Mouse (Mus musculus) right cerebral cortex, postnatal 36 days (tissue): Measurements from ENCODE around the gene Kdf1.

Experiments
- DNase-seq, 2 experiments: peaks; one replicate each; pipeline ENCODE4 v3.0.0; 2022; ENCODE audit warnings: low spot score in 2 of 2, mixed read lengths in 1 of 2

Gene Kdf1

DNA sequence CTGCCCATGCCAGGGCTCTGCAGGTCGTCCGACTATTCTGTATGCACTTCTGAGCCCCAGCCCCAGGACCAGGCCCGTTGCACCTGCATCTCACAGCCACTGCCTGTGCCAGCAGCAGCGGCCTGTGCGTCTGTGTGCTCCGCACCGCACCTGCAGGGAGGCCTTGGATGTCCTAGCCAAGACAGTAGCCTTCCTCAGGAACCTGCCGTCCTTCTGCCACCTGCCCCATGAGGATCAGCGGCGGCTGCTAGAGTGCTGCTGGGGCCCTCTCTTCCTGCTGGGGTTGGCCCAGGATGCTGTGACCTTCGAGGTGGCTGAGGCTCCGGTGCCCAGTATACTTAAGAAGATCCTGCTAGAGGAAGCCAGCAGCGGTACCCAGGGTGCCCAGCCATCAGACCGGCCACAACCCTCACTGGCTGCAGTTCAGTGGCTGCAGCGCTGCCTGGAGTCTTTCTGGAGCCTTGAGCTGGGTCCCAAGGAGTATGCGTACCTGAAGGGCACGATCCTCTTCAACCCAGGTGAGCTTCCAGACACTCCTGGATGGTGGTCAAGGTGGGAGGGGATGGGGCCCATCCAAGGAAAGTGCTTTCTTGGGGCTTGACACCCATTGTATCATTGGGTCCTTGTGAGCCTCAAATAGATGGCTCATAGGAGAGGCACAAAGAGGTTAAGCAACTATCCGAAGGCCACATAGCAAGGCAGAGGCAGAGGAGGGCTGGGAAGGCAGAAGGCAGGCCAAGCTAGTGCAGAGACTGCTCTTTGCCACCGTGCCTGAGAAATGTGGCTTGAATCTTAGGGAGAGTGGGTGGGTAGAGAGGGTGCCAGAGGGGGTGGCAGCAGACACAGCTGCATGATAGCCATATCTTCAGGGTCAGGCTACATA is 34.9 kb downstream of the Kdf1 start:
- DNase-seq = no peak

DNA sequence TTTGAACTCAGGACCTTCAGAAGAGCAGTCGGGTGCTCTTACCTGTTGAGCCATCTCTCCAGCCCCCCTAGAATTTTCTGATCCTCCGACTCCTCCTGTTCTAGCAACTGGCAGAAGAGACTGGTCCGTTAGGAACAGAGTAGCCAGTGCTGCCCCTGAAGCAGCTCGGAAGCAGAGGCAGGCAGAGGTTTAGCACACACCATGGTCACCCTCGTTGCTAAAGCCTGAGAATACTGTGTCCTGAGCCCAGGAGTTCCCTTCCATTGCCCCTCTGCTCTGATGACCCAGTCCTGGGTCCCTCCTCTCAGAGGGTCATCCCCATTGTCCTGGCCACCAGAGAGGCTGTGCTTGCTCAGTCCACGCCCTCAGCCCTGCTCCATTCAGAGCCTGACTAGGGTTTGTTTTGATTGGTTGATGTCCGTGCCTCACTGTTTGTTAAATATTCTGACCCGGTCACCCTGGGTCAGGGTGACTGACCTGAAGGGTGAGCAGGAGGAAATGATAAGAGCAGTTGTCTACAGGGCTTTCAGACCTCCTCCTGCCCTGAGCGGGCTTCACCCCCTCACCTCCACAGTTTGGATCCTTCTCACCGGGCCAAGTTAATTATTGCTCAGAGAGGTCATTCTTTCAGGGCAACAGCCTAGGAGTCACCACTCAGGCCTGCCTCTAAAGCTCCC is 38.4 kb downstream of the Kdf1 start:
- DNase-seq = no peak

DNA sequence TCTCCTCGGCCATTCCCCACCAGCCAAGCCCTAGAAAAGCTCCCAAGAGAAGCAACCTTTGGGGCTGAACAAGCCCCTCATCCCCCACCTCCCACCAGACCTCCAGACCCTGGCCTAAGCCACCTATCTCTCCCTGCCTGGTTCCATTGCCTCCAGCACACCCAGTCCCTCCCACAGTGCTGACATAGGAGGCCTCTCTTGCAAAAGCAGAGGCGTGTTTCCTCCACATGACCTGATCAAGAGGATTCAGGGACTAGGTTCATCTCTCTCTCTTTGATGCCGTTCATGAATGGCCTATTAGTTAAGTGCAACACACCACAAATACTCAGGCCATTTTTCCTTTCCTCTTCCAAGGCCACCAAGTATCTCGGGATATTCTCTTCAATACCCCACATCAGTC is 41.1 kb downstream of the Kdf1 start:
- no peak for DNase-seq

DNA sequence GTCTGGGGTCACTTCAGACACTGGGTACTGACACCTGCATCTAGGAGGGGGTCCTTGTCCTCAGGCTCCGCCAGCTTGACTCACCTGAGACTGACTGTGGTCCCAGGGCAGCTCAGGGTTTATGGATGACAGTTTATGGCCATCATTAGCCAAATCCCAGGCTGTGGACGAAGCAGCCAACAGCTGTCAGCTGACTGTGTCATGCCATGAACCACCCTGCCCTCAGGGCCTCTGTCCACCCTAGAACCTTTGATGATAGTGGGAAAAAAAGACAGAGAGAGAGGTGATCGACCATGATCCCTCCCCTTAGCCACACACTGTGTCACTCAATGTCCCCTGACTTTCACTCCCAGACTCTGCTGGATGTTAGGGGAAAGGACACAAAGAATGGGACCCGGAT is 42.9 kb downstream of the Kdf1 start:
- DNase-seq = no peak

DNA sequence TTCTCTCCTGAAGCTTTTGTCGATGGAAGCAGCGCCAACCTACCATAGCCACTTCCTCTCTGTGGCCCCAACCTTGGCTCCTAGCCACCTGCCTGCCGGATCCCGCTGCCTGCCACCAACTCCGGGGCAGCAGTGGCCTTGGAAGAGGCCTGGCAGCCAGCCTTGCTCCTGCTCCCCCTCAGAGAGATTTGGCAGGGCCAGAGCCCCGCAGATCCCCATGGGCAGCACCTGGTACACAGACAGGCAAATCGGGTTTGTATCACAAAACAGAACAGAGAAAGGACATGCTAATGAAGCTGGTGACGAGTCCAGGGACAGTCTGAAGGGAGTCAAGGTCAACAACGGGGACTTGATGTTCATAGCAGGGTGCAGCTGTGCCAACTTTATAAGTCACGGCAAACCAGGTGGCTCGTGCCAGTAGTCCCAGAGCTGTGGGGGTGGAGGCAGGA is 44.4 kb downstream of the Kdf1 start:
- DNase-seq = no peak

DNA sequence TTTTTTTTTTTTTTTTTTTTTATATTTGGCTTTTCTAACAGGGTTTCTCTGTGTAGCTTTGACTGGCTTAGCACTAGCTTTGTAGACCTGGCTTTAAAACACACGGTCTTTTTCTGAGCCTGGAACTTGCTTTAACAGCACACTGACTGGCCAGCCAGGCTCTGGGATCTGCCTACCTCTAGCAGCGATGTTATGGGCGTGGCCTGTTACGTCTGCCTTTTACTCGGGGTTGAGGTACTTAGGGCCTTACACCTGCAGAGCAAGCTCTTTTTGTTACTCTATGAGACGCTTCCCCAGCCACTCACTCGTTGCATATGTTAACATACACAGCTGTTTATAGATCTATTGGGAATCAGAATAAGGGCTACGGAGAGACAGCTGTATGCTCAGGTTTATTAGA is 48.5 kb downstream of the Kdf1 start:
- no peak for DNase-seq

DNA sequence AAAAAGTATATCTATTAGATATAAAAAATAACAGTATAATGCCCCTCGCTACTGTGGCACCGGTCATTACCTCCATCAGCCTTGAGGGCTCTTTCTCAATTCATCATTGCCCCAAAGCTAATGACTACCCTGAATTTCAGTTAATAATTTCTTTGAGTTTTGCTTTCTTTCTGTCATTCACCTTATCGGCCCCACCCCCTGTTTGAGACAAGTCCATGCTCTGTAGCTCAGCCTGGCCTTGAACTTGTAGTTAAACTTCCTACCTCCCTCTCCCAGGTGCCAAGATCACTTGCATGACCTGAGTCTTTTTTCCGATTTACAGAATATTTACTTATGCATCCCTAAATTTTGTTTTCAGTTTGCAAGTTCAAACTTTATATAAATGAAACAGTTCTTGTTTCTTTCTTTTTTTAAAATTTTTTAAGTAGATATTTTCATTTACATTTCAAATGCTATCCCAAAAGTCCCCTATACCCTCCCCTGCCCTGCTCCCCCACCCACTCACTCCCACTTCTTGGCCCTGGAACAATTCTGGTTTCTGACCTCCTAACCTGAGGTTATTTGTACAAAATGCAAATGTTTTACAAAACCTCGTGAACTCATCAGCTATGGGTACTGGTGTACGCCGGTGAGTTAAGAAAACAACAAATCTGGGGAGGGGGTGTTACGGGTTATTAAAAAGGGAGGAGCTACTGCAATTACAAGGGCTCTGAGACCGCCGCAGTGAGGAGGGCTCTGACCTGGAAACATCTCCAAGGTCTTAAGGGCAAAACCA is 50.7 kb downstream of the Kdf1 start:
- DNase-seq = no peak

DNA sequence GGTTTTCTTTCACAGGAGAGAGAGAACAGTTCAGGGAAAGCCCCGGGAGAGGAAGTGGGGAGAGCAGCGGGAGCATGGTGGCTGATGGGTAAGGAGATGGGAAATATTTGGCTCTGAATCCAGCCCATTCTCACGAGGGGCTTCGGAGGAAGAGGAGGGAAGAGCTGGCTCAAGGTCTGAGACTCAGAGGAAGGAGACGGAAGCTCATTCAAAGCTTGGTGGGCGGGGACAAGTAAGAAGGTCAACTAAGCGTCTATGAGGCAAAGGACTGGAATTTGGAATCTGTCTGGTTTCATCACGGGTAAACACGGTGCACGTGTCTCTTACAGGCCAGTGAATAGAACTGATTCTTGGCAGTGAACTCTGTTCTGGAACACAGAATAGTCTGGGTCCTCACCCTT is 51.3 kb downstream of the Kdf1 start:
- no peak for DNase-seq

DNA sequence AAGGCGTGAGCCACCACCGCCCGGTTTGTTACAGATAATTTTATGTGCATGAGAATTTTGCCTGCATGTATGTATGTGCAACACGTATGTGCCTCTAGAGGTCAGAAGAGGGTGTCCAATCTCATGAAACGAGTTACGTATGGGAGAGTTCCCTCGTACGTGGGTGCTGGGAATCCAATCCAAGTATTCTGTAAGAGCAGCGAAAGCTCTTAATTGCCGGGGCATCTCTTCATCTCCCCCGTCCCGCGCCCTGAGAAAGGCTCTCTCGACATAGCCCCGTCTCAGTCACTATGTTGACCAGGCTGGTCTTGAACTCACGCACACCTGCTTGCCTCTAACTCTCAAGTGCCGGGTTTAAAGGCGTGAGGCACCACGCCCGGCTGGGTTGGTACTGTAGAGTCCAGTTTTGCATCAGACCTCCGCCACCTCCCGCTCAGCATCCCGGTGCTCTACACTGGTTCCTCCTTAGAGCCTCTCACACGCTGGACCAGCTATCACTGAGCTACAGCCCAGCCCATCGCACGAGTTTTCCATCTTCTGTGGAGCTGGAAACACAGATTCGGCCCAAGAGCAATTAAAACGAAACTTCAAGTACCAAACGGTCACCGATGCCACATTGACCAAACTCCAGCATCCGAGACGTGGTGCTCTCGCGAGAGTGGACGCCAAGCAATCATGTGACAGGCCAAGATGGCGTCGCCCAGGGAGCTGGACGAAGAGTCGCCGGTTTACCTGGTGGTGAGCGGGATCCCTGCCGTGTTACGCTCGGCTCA is 55.5 kb downstream of the Kdf1 start, which contains the start of gene Gpatch3:
Gene Gpatch3 (plus strand): TSS at position 676 of the 773 bp plus-strand sequence.
- peak; percentile 87 for DNase-seq

DNA sequence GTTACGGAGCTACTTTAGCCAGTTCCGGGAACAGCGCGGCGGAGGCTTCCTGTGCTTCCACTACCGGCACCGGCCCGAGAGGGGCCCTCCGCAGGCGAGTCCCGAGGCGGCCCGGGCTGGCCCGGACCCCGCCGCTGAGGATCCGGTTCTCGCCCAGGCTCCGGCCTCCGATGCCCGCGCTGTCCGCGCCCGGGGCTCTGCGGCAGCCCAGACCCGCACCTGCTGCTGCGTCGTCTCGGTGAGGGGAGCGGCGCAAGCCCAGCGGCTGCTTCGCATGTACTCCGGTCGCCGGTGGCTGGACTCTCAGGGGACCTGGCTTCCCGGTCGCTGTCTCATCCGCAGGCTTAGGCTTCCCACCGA is 56.1 kb downstream of the Kdf1 start:
- DNase-seq = no peak

DNA sequence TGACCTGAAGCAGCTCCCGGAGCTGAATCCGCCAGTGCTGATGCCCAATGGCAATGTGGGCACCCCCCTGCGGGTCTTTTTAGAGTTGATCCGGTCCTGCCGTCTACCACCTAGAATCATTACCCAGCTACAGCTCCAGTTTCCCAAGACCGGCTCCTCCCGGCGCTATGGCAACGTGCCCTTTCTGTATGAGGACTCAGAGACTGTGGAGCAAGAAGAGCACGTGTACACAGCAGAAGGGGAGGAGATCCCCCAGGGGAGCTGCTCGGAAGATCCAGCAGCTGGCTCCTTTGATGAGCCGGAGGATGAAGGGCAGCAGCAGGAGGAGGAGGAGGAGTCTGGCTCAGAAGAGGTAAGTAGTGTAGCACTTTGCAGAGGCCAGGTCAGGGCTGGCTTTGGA is 59.2 kb downstream of the Kdf1 start:
- no peak for DNase-seq
